Mouse (Mus musculus) bone marrow, adult 2 months (tissue): ENCODE results near the gene Atg4b. TPM values are rescaled to one million over a fixed set of nuclear protein-coding genes. Genes with fewer than 3 reads are reported as not detected.

ENCODE experiments used
- H3K27ac ChIP-seq: fragments of 200-500 bp; 2 replicates; pipeline ENCODE4 v1.5.1; 2012; ENCODE audit warnings: low read depth, mild to moderate bottlenecking, control low read depth, inconsistent platforms, low read length; ENCODE audit not compliant: control insufficient read depth, poor library complexity, insufficient read depth
- H3K4me1 ChIP-seq: fragments of 200-500 bp; 2 replicates; pipeline ENCODE4 v1.6.1; 2011; ENCODE audit warnings: low read length; ENCODE audit not compliant: control insufficient read depth, insufficient read depth
- H3K4me3 ChIP-seq: fragments of 200-500 bp; replicated peaks from 2 replicates; pipeline ENCODE3; 2011; ENCODE audit warnings: mild to moderate bottlenecking, low read depth, low read length, control low read depth; ENCODE audit not compliant: control insufficient read depth
- CTCF ChIP-seq: fragments of 200-500 bp; IDR thresholded peaks from 2 replicates; pipeline ENCODE4 v1.5.1; 2011; ENCODE audit warnings: low read length, control low read depth; ENCODE audit not compliant: control insufficient read depth, insufficient read depth
- POLR2A ChIP-seq: fragments of 200-500 bp; IDR thresholded peaks from 2 replicates; pipeline ENCODE4 v1.6.1; 2011; ENCODE audit warnings: low read depth, mild to moderate bottlenecking, control low read depth, low read length, borderline replicate concordance; ENCODE audit not compliant: control insufficient read depth
- WGBS: fragments of 180-500 bp; shearing (Covaris S2); methylation state at CpG from one replicate; pipeline ENCODE4 v1.1.7; 2018; 5-methylcytosine and 5-hydroxymethylcytosine counted together
- polyA plus RNA-seq: library from polyadenylated mRNA; stranded (reverse); fragments of >200 nt; gene quantifications from 2 replicates; pipeline ENCODE4 v1.2.4, GENCODE M21; 2011; ENCODE audit warnings: low replicate concordance; ENCODE audit not compliant: missing spikeins, insufficient read depth, insufficient read length

The Atg4b gene
- polyA plus RNA-seq, 1 experiment = 56.8 TPM

DNA sequence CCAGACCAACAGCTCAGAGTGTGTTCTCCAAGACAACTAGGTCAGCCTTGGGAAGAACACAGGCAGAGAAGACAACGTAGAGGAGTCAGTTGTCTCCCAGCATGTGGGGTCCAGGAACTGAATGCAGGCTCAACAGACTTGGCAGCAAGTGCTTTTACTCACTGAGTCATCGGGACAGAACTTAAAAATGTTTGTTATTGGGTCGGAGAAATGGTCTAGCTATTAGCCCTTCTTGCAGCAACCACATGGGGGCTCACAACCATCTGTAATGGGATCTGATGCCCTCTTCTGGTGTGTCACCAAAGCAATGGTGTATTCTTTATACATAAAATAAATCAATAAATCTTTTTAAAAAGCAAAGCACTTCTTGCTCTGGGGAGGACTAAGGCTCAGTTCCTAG, 25.2 kb upstream of the Atg4b start:
- 84% methylated on average over 3 of the region's 3 CpGs for WGBS
- no peaks in the 10 kb centered on the region for H3K4me1 ChIP-seq
- no peak overlapping the region for H3K27ac ChIP-seq
- H3K4me3 ChIP-seq = no peak overlapping the region
- TF ChIP-seq CTCF (no peak), POLR2A (no peak)

DNA sequence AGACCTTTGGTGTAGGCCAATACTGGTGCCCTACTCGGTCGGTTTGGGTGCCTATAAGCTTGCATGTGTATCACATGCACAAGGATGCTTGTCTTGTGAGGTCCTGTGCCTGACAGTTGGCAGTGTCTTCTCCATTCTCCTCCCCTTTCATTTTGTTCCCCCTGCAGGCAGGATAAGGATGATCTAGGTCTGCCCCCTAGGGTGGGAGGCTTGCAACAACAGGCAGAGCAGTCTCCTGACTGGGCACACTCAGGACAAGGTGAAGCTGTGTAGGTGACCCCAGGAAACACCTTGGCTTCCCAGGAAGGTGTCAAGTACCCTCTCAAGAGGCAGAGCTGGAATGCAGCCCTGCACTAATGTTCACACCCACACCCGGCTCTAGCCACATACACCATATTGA, 24.3 kb upstream of the Atg4b start:
- WGBS = 52% methylated on average over 3 of the region's 3 CpGs
- Histone ChIP-seq H3K4me3 (no peak overlapping the region), H3K4me1 (no peaks in the 10 kb centered on the region), H3K27ac (no peak overlapping the region)
- peak; percentile 78 for TF ChIP-seq CTCF
- TF ChIP-seq POLR2A = no peak

DNA sequence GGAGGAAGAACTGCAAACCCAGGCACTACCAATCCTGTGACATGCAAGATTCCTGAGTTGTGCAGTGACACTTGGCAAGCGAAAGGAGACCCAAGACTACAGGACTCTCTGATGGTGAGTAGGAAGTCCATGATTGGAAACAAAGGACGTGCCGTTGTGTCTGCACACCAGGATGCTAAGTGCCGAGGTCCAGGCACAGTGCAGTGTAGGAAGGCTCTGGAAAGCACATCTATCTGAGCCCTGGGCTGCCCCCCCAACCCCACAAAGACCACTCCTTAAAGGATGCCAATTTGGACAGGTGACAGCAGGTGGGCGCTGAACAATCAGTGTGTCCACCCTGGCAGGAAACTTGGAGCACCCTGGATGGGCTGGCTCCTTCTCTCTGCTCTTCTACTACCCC, 20.2 kb upstream of the Atg4b start:
- H3K4me3 ChIP-seq = no peak overlapping the region
- WGBS = 89% methylated on average over 5 of the region's 5 CpGs
- TF ChIP-seq CTCF (no peak), POLR2A (no peak)

DNA sequence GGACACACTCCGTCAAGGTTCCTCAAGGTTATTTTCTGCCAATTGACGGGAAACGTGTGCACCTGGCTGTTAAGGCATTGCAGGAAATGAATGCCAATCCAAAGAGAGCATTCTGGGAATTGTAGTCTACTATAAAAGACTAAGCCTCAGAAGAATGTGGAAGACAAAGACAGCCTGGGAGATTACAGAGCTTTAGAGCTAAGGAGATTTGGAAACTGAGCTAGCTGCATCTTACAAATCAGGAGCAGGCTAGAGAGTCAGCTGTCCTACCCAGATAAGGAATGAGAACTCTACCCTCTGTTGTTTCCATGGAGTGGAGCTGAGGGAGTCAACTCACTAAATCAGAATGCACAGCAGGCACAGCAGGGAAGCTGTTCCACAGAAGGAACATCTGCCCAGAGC, 19.4 kb upstream of the Atg4b start:
- 81% methylated on average over 3 of the region's 3 CpGs for WGBS
- Histone ChIP-seq H3K4me1 (no peaks in the 10 kb centered on the region), H3K4me3 (no peak overlapping the region), H3K27ac (no peak overlapping the region)
- TF ChIP-seq CTCF = no peak
- no peak for TF ChIP-seq POLR2A

More for the DNA sequence above, 20.2 kb upstream of the Atg4b start:
- no peak overlapping the region for H3K27ac ChIP-seq
- H3K4me1 ChIP-seq = no peaks in the 10 kb centered on the region

DNA sequence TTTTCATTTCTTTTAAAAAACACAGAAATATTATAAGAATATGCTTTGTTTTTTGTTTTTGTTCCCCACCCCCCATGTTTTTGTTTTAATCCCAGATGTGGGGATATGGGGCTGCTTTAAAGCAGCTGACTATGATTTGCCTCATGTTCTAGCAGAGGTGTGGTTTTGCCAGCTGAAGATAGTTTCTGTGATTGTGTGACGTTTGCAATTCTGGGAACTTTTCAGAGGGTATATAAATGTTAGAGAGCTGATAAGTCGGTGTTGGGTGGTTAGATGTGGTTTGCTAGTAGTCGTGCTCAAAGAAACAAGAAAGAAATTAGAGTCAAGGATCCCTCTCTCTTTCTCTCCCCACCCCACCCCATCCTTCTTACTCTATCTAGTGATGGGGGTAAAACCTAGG, 15.4 kb upstream of the Atg4b start:
- Histone ChIP-seq H3K27ac (no peak overlapping the region), H3K4me3 (no peak overlapping the region), H3K4me1 (no peaks in the 10 kb centered on the region)
- WGBS = 59% methylated on average over 3 of the region's 3 CpGs
- TF ChIP-seq POLR2A (no peak), CTCF (no peak)

DNA sequence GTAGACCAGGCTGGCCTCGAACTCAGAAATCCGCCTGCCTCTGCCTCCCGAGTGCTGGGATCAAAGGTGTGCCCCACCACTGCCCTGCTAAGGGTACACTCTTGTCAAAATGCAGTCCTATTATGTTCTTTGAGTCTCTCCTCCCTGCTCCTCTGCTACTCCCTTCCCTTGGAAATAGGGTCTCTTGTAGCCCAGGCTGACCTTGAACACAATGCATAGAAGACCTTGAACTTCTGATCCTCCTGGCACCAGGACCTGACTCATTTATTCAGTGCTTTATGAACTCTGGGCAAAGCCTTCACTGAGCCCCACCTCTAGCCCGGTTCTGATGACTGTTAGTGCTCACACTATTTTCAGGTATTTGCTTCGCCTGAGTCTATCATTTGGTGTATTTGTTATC, 13.6 kb upstream of the Atg4b start:
- H3K4me3 ChIP-seq = no peak overlapping the region
- TF ChIP-seq POLR2A = no peak
- 89% methylated on average over 5 of the region's 5 CpGs for WGBS
- no peak overlapping the region for H3K27ac ChIP-seq
- no peaks in the 10 kb centered on the region; the same call in 1 of the 2 replicates for H3K4me1 ChIP-seq

DNA sequence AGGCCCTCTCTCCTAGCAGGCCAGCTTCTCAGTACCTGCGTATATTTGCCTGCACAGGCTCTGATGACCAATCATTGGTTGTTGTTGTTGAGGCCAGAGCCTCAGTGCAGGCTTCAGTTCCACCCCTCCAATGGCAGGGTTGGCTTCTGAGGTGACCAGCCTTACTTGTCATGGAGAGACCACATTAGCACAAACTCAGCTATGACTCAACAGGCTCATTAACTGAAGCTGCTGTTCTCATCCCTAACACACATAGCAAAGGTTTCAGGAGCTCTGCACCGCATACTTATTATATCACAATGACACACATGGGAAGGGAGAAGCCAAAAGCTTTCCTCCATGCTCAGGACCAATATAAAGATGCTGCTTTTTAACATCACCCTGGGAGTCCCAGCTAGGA, 10.6 kb upstream of the Atg4b start:
- TF ChIP-seq POLR2A (no peak), CTCF (no peak)
- H3K4me1 ChIP-seq = no peaks in the 10 kb centered on the region; the same call in 1 of the 2 replicates
- WGBS = 90% methylated on average over 2 of the region's 2 CpGs
- no peak overlapping the region for H3K27ac ChIP-seq
- H3K4me3 ChIP-seq = no peak overlapping the region

DNA sequence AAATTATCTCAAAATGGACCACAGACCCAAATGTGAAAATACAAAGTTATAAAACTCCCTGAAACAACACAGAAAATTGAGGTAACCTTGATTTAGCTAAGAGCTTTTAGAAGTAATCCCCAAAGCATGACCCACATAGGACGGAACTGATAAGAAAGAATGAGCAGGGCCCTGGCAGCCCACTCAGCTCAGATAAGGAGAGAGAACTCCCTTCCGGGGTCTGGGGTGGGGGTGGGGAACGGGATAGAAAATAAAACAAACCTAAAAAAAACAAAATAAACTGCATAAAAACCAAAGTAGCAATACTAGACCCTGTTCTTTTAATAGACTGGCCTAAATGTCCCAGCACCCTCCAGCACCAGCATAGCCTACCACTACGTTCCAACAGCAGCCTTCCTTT, 9.3 kb upstream of the Atg4b start:
- WGBS = 72% methylated on average over 4 of the region's 4 CpGs
- TF ChIP-seq POLR2A = no peak
- TF ChIP-seq CTCF = no peak
- H3K4me1 ChIP-seq = no peaks in the 10 kb centered on the region; the same call in 1 of the 2 replicates
- H3K4me3 ChIP-seq = no peak overlapping the region
- no peak overlapping the region for H3K27ac ChIP-seq

DNA sequence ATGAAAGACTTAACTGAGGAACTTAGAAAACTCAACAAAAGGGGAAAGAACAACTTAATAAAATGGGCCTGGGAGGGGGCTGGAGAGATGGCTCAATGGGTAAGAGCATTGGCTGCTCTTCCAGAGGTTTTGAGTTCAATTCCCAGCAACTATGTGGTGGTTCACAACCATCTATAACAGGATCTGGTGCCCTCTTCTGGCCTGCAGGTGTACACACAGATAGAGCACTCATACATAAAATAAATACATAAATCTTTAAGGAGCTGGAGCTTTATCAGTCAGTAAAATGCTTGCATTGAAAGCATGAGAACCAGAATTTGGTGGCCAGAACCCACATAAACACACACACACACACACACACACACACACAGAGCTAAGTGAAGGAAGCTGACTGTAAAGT, 8.4 kb upstream of the Atg4b start:
- no peak overlapping the region for H3K4me3 ChIP-seq
- TF ChIP-seq CTCF (no peak), POLR2A (no peak)
- no peak overlapping the region for H3K27ac ChIP-seq
- peaks cover 1% of the 10 kb centered on the region for H3K4me1 ChIP-seq
